Mouse (Mus musculus): ENCODE measurements around the gene Olfr59.

DNA sequence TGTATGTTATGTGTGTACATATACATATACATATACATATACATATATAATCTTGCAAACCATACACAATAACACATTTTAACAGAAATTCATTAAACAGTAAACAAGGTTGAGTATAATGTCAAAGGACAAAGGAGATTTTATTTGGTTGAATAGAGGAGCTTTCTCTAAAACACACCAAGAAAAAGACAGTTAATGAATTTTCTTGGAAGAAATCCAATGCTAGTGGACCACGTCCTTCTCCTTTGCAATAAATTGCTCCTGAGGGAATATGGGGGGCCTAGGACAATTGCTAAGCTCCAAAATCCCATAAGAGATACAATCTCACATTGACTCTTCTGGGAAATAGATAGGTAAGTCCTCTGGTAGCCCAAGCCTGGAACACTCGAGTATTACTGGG, 24.0 kb upstream of the Olfr59 start, which contains the start of gene Olfr406:
- no peak for TF ChIP-seq POLR2A (IDR thresholded peaks at IDR 0.05; ENCODE audit: borderline replicate concordance, insufficient read depth, low read length)
- no peak for TF ChIP-seq CTCF (IDR thresholded peaks at IDR 0.05; ENCODE audit: borderline replicate concordance, insufficient read depth, low read depth, low read length)

Measured in cerebellum, adult 2 months (tissue).